Mouse (Mus musculus) testis, postnatal 14 days (tissue): ENCODE measurements around the gene Sdad1.

Experiments
- DNase-seq: peaks from one replicate; pipeline ENCODE4 v3.0.0; 2021; ENCODE audit warnings: low spot score

Sdad1 gene

GRCm38 (mm10) chr5:92239333-92240232 is 70.7 kb downstream of the Sdad1 start:
- no peak for DNase-seq

GRCm38 (mm10) chr5:92234939-92235557 is 75.2 kb downstream of the Sdad1 start:
- no peak for DNase-seq
